ENCODE assay signal across 8 mouse cellular contexts in the genomic region with DNA sequence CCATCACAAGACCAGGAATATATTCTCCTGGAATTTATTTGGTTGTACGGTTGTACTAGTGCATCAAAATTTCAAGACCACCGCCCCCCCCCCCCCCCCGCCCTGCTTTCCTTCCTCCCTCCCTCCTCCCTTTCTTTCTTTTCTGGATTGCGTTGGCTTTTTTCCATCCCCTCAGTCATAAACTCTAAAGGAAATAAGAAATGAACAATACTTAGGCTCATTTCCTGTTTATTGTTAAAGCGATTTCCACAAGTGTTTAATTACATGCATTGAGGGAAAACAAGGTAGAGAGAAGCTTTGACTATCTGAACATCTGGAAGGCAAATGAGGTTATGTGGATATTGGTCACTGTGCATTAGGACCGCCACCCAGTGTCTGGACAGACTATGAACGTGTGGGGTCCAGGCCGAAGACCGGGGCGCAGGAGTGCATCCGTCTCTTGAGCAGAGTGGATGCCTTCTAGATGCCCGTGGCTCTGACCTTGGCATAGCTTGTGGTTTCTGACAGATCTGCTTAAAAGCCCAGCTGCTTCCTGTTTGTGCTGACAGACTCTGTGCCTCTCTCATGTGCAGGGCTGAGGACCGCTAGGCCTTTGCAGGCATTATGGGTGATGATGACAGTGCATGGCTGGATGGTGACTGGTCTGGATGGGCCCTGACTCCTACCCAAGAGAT. TPM values are rescaled to one million over a fixed set of nuclear protein-coding genes. Genes with fewer than 3 reads are reported as not detected.
DNase-seq lines count a peak whose midpoint lies in the region; ATAC-seq and TF ChIP-seq lines count a peak whose summit lies in the region.

No protein-coding gene starts in this region.

- DNase-seq in heart, adult 2 months: peak; percentile 45 to 74
- DNase-seq in heart, adult 8-10 months (ENCODE audit: low spot score): peak; percentile 47
- peak; percentile 48 for DNase-seq in liver, postnatal 0 days
- peak; percentile 72 for DNase-seq in splenic B cell, adult 2 months (ENCODE audit: low read depth, low spot score)
- no peak for DNase-seq in layer of hippocampus, postnatal 10 days (ENCODE audit: low spot score in 2 of 2)
- DNase-seq in right cerebral cortex, postnatal 25 days: no peak
- no peak for DNase-seq in ovary, postnatal 10 days (ENCODE audit: low spot score)

- TF ChIP-seq CTCF in heart, adult 2 months (IDR thresholded peaks at IDR 0.05): no peak
- no peak for TF ChIP-seq CTCF in liver, postnatal 0 days (IDR thresholded peaks at IDR 0.05; ENCODE audit: low read depth)

- no peaks in the 10 kb centered on the region for H3K79me2 ChIP-seq in heart, adult 2 months (replicated peaks; ENCODE audit: control insufficient read depth, insufficient read depth, low read length)

- H3K27me3 ChIP-seq in heart, adult 2 months (ENCODE audit: control insufficient read depth, insufficient read depth, low read length): no peaks in the 10 kb centered on the region
- H3K27me3 ChIP-seq in heart, embryonic 11.5 days (ENCODE audit: control insufficient read depth, insufficient read depth, low read length): no peaks in the 10 kb centered on the region
- H3K27me3 ChIP-seq in liver, postnatal 0 days (ENCODE audit: insufficient read depth, low read length): no peaks in the 10 kb centered on the region
- H3K27me3 ChIP-seq in splenic B cell, adult 2 months (ENCODE audit: control insufficient read depth, insufficient read depth, low read length, poor library complexity, severe bottlenecking): no peaks in the 10 kb centered on the region

- no peak overlapping the region for H3K9ac ChIP-seq in heart, adult 2 months (ENCODE audit: low read depth, low read length)
- no peak overlapping the region for H3K9ac ChIP-seq in heart, embryonic 11.5 days (ENCODE audit: low read depth, low read length)
- H3K9ac ChIP-seq in liver, postnatal 0 days (replicated peaks): no peak overlapping the region

- no peaks in the 10 kb centered on the region for H3K36me3 ChIP-seq in heart, adult 2 months (ENCODE audit: control insufficient read depth, insufficient read depth, low read length)
- no peaks in the 10 kb centered on the region for H3K36me3 ChIP-seq in heart, embryonic 11.5 days (ENCODE audit: control insufficient read depth, insufficient read depth, low read length)
- no peaks in the 10 kb centered on the region for H3K36me3 ChIP-seq in liver, postnatal 0 days (replicated peaks; ENCODE audit: insufficient read depth, low read length)
- no peaks in the 10 kb centered on the region for H3K36me3 ChIP-seq in splenic B cell, adult 2 months (ENCODE audit: control insufficient read depth, insufficient read depth, low read length, poor library complexity, severe bottlenecking)

- WGBS in heart, adult 2 months: 48% methylated on average over 13 of the region's 13 CpGs
- 81% methylated on average over 12 of the region's 13 CpGs for WGBS in heart, embryonic 11.5 days (ENCODE audit: insufficient replicate concordance)
- WGBS in liver, postnatal 0 days (ENCODE audit: insufficient replicate concordance): 43% methylated on average over 13 of the region's 13 CpGs

- H3K9me3 ChIP-seq in heart, embryonic 11.5 days (replicated peaks; ENCODE audit: control insufficient read depth, low read length): no peaks in the 10 kb centered on the region
- no peaks in the 10 kb centered on the region for H3K9me3 ChIP-seq in liver, postnatal 0 days (ENCODE audit: low read length)

- ATAC-seq in heart, embryonic 11.5 days (replicated peaks; ENCODE audit: insufficient number of reproducible peaks, low FRiP score, low TSS enrichment): no peak
- ATAC-seq in liver, postnatal 0 days: peak; percentile 43; the same call in 1 of the 2 replicates

- intact Hi-C loops in heart, adult 2 months (cut with DNase I): no loop called here

- no peak overlapping the region for H3K4me2 ChIP-seq in heart, embryonic 11.5 days
- no peak overlapping the region for H3K4me2 ChIP-seq in liver, postnatal 0 days (ENCODE audit: low read depth, low read length)

- TF ChIP-seq EP300 in heart, adult 2 months (IDR thresholded peaks at IDR 0.05; ENCODE audit: insufficient read depth, low read depth, low read length): peak; percentile 50; the same call in 1 of the 2 replicates
- no peak for TF ChIP-seq EP300 in liver, postnatal 0 days (IDR thresholded peaks at IDR 0.05; ENCODE audit: low read depth)

- H3K27ac ChIP-seq in heart, adult 2 months: peak overlapping the region; percentile 63
- H3K27ac ChIP-seq in heart, embryonic 11.5 days (ENCODE audit: low read depth, low read length): no peak overlapping the region
- peak overlapping the region; percentile 64 for H3K27ac ChIP-seq in liver, postnatal 0 days (ENCODE audit: low read depth)

- 0 out of 2 replicates have a peak, but pooled peaks have one; percentile 26 for TF ChIP-seq POLR2A in heart, adult 2 months (IDR thresholded peaks at IDR 0.05; ENCODE audit: insufficient read depth, low read depth, low read length)

- H3K4me1 ChIP-seq in heart, adult 2 months (ENCODE audit: control insufficient read depth, insufficient read depth, low read length): peaks cover 4% of the 10 kb centered on the region
- no peaks in the 10 kb centered on the region for H3K4me1 ChIP-seq in heart, embryonic 11.5 days (ENCODE audit: control insufficient read depth, insufficient read depth, low read length)
- peaks cover 25% of the 10 kb centered on the region for H3K4me1 ChIP-seq in liver, postnatal 0 days (ENCODE audit: insufficient read depth)

- no peak overlapping the region for H3K4me3 ChIP-seq in heart, adult 2 months
- no peak overlapping the region for H3K4me3 ChIP-seq in heart, embryonic 11.5 days (ENCODE audit: low read depth, low read length)
- no peak overlapping the region for H3K4me3 ChIP-seq in liver, postnatal 0 days (ENCODE audit: low read depth, low read length)

RNA-seq across cellular contexts. Expression of gene Ttll12, which starts 7.6 kb away (rescaled TPM):
- total RNA-seq in heart, adult 2 months (2021): 1 to 10 TPM; 4.5 to 5.5 TPM
- polyA plus RNA-seq in heart, adult 2 months (2012; rRNA removed): 9.9 and 10.6 TPM in 2 replicates
- 30.4 and 31.1 TPM in 2 replicates for polyA plus RNA-seq in heart, embryonic 11.5 days (2014; fragmentation: Nextera tagmentation; extraction: Ambion mirVana)
- total RNA-seq in heart, adult 8-10 months (2022): 1 to 10 TPM; 5.3 to 6.7 (median 5.9) TPM
- polyA plus RNA-seq in liver, postnatal 0 days (2015; fragmentation: Nextera tagmentation; extraction: Ambion mirVana): 10.9 and 12.9 TPM in 2 replicates
- 10 to 100 TPM; 18.2 to 19.6 TPM for total RNA-seq in layer of hippocampus, postnatal 10 days (2021)

RNA-seq across cellular contexts. Expression of gene Mcat, which starts 38.9 kb away (rescaled TPM):
- total RNA-seq in heart, adult 2 months (2021): 10 to 100 TPM; 38.7 to 40.8 TPM
- 32.2 and 41.4 TPM in 2 replicates for polyA plus RNA-seq in heart, adult 2 months (2012; rRNA removed)
- 28.3 and 30.3 TPM in 2 replicates for polyA plus RNA-seq in heart, embryonic 11.5 days (2014; fragmentation: Nextera tagmentation; extraction: Ambion mirVana)
- total RNA-seq in heart, adult 8-10 months (2022): 10 to 100 TPM; 43.6 to 51.3 (median 46.9) TPM
- polyA plus RNA-seq in liver, postnatal 0 days (2015; fragmentation: Nextera tagmentation; extraction: Ambion mirVana): 20.0 and 20.5 TPM in 2 replicates
- total RNA-seq in layer of hippocampus, postnatal 10 days (2021): 10 to 100 TPM; 26.8 to 31.7 TPM

RNA-seq across cellular contexts. Expression of gene Tspo, which starts 39.1 kb away (rescaled TPM):
- 10 to 100 TPM; 61.2 to 61.8 TPM for total RNA-seq in heart, adult 2 months (2021)
- polyA plus RNA-seq in heart, adult 2 months (2012; rRNA removed): 101 and 154 TPM in 2 replicates
- polyA plus RNA-seq in heart, embryonic 11.5 days (2014; fragmentation: Nextera tagmentation; extraction: Ambion mirVana): 129 and 136 TPM in 2 replicates
- 10 to 100 TPM; 57.1 to 66.2 (median 60.4) TPM for total RNA-seq in heart, adult 8-10 months (2022)
- polyA plus RNA-seq in liver, postnatal 0 days (2015; fragmentation: Nextera tagmentation; extraction: Ambion mirVana): 168 and 183 TPM in 2 replicates
- total RNA-seq in layer of hippocampus, postnatal 10 days (2021): 1 to 10 TPM; 2.4 to 2.9 TPM

Comparison
In these comparisons a context has a peak if more than half of its experiments do, and no peak if none do; other contexts are left out.
1. DNase-seq: peak in heart, adult 2 months (2 of 2), heart, adult 8-10 months (single experiment), liver, postnatal 0 days (single experiment) and splenic B cell, adult 2 months (single experiment); none in layer of hippocampus, postnatal 10 days (0 of 2), right cerebral cortex, postnatal 25 days (single experiment) and ovary, postnatal 10 days (single experiment).
2. RNA of gene Tspo, which starts 39.1 kb away (total RNA-seq): 61.2 to 61.8 TPM in heart, adult 2 months and 57.1 to 66.2 TPM in heart, adult 8-10 months; 2.4 to 2.9 TPM in layer of hippocampus, postnatal 10 days; every median in the first group is over 10 times any median in the second.